Mouse (Mus musculus) olfactory bulb, adult 2 months (tissue): ENCODE results near the gene Hsd17b2. TPM values are rescaled to one million over a fixed set of nuclear protein-coding genes. Genes with fewer than 3 reads are reported as not detected.

Experiments used
- H3K27ac ChIP-seq: fragments of 200-500 bp; 2 replicates; pipeline ENCODE4 v1.5.1; 2012; ENCODE audit warnings: low read depth, low read length; ENCODE audit not compliant: insufficient read depth
- H3K4me1 ChIP-seq: fragments of 200-500 bp; 2 replicates; pipeline ENCODE4 v1.6.1; 2012; ENCODE audit warnings: low read length; ENCODE audit not compliant: control insufficient read depth, insufficient read depth
- H3K4me3 ChIP-seq: fragments of 200-500 bp; 2 replicates; pipeline ENCODE4 v1.5.1; 2012; ENCODE audit warnings: mild to moderate bottlenecking, low read depth, low read length, moderate library complexity; ENCODE audit not compliant: insufficient read depth
- CTCF ChIP-seq: fragments of 200-500 bp; IDR thresholded peaks from 2 replicates; pipeline ENCODE4 v1.5.1; 2012; ENCODE audit warnings: low read depth, mild to moderate bottlenecking, low read length, moderate library complexity; ENCODE audit not compliant: insufficient read depth
- POLR2A ChIP-seq: fragments of 200-500 bp; IDR thresholded peaks from 2 replicates; pipeline ENCODE4 v1.6.1; 2012; ENCODE audit warnings: mild to moderate bottlenecking, low read depth, low read length, moderate library complexity; ENCODE audit not compliant: insufficient read depth
- WGBS: fragments of 180-500 bp; shearing (Covaris S2); methylation state at CpG from one replicate; pipeline ENCODE4 v1.1.7; 2018; 5-methylcytosine and 5-hydroxymethylcytosine counted together
- polyA plus RNA-seq: library from polyadenylated mRNA; stranded (reverse); fragments of >200 nt; gene quantifications from 2 replicates; pipeline ENCODE4 v1.2.4, GENCODE M21; 2012; ENCODE audit warnings: low replicate concordance; ENCODE audit not compliant: missing spikeins, insufficient read depth, insufficient read length

Gene Hsd17b2
- polyA plus RNA-seq, 1 experiment = not detected

GRCm38 (mm10) chr8:117749436-117749835 is 47.7 kb downstream of the Hsd17b2 start:
- H3K4me3 ChIP-seq = no peak overlapping the region
- no peak overlapping the region for H3K27ac ChIP-seq
- H3K4me1 ChIP-seq = no peaks in the 10 kb centered on the region
- TF ChIP-seq POLR2A = no peak
- no peak for TF ChIP-seq CTCF
- WGBS = 78% methylated on average over 2 of the region's 2 CpGs

GRCm38 (mm10) chr8:117757900-117758299 is 56.2 kb downstream of the Hsd17b2 start:
- WGBS = 83% methylated on average over 11 of the region's 11 CpGs
- no peak for TF ChIP-seq CTCF
- TF ChIP-seq POLR2A = no peak
- H3K4me3 ChIP-seq = no peak overlapping the region
- H3K4me1 ChIP-seq = no peaks in the 10 kb centered on the region
- H3K27ac ChIP-seq = no peak overlapping the region

- Histone ChIP-seq H3K27ac (no peak overlapping the region), H3K4me1 (no peaks in the 10 kb centered on the region), H3K4me3 (no peak overlapping the region)
- TF ChIP-seq POLR2A (no peak), CTCF (no peak)
- WGBS = 83% methylated on average over 6 of the region's 6 CpGs
Measured at GRCm38 (mm10) chr8:117762776-117763175, 61.1 kb downstream of the Hsd17b2 start.

- Histone ChIP-seq H3K27ac (no peak overlapping the region), H3K4me3 (no peak overlapping the region), H3K4me1 (peaks cover 2% of the 10 kb centered on the region; the same call in 1 of the 2 replicates)
- TF ChIP-seq CTCF (no peak), POLR2A (no peak)
- WGBS = 80% methylated on average over 4 of the region's 4 CpGs
Measured at GRCm38 (mm10) chr8:117764625-117765024, 62.9 kb downstream of the Hsd17b2 start.

GRCm38 (mm10) chr8:117765947-117766346 is 64.2 kb downstream of the Hsd17b2 start:
- H3K27ac ChIP-seq = no peak overlapping the region
- H3K4me3 ChIP-seq = no peak overlapping the region
- no peak for TF ChIP-seq CTCF
- TF ChIP-seq POLR2A = no peak
- H3K4me1 ChIP-seq = peaks cover 2% of the 10 kb centered on the region; the same call in 1 of the 2 replicates
- 78% methylated on average over 5 of the region's 5 CpGs for WGBS

- 80% methylated on average over 7 of the region's 7 CpGs for WGBS
- no peak for TF ChIP-seq CTCF
- TF ChIP-seq POLR2A = no peak
- Histone ChIP-seq H3K27ac (no peak overlapping the region), H3K4me3 (no peak overlapping the region), H3K4me1 (peaks cover 2% of the 10 kb centered on the region; the same call in 1 of the 2 replicates)
Measured at GRCm38 (mm10) chr8:117768971-117769370, 67.3 kb downstream of the Hsd17b2 start.

GRCm38 (mm10) chr8:117771115-117771836 is 69.6 kb downstream of the Hsd17b2 start:
- no peak overlapping the region for H3K27ac ChIP-seq
- TF ChIP-seq POLR2A (no peak), CTCF (no peak)
- no peak overlapping the region for H3K4me3 ChIP-seq
- peaks cover 2% of the 10 kb centered on the region; the same call in 1 of the 2 replicates for H3K4me1 ChIP-seq
- WGBS = 92% methylated on average over 9 of the region's 9 CpGs

- WGBS = 66% methylated on average over 2 of the region's 2 CpGs
- no peak overlapping the region for H3K27ac ChIP-seq
- H3K4me1 ChIP-seq = peaks cover 2% of the 10 kb centered on the region; the same call in 1 of the 2 replicates
- TF ChIP-seq CTCF = no peak
- no peak for TF ChIP-seq POLR2A
- H3K4me3 ChIP-seq = no peak overlapping the region
Measured at GRCm38 (mm10) chr8:117772126-117772525, 70.4 kb downstream of the Hsd17b2 start.

GRCm38 (mm10) chr8:117772597-117772996 is 70.9 kb downstream of the Hsd17b2 start:
- WGBS = 66% methylated on average over 2 of the region's 2 CpGs
- TF ChIP-seq POLR2A (no peak), CTCF (no peak)
- H3K4me3 ChIP-seq = no peak overlapping the region
- H3K4me1 ChIP-seq = peaks cover 2% of the 10 kb centered on the region; the same call in 1 of the 2 replicates
- no peak overlapping the region for H3K27ac ChIP-seq

- Histone ChIP-seq H3K4me1 (peaks cover 2% of the 10 kb centered on the region; the same call in 1 of the 2 replicates), H3K27ac (no peak overlapping the region), H3K4me3 (no peak overlapping the region)
- WGBS = 44% methylated on average over 10 of the region's 10 CpGs
- TF ChIP-seq POLR2A = no peak
- no peak for TF ChIP-seq CTCF
Measured at GRCm38 (mm10) chr8:117775626-117776025, 73.9 kb downstream of the Hsd17b2 start.
